Mouse (Mus musculus): ENCODE measurements around the gene Olfr1262.

Gene Olfr1262

DNA sequence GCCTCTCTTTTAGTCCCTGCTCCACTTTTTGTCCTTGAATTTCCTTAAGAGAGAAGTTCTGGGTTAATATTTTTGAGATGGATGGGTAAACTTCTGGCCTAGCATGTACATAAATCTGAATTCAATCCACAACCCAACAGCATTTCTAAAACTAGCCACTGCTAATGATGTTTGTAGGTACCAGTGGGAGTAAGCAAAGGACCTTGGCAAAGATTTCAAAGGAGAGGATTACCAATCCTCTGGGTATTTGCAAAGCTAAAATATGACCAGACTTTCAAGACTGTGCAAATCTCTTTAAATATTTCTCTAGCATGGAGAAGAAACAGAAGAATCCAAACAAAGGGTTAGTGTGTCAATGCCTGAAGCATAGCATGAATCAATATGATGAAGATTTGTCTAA lies at the start of gene Olfr1262:
TSS of gene Olfr1262 (plus strand) at position 301 of the 400 bp plus-strand sequence.
- DNase-seq (ENCODE audit: extremely low read depth, low read depth), result no peak

DNA sequence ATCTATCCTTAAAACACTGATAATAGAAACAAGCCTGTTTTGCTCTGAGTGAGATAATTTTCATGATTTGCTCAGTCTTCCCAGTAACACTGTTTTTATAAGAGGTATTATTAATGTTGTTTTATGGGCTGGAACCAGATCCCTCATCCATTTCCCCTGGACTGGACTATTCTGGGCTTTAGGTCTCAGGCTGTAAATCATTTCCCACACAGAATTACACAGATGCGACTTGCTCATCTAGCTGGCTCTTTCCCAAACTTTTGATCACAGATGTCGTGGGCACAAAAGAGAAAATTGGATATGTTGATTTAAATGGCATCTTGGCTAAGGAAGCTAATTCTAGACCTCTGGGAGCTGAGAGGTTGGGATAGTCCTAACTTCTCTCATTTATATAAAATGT lies 25.8 kb upstream of the Olfr1262 start, which contains the start of gene Olfr1260:
TSS of gene Olfr1260 (plus strand) at position 157 of the 400 bp plus-strand sequence.
- DNase-seq (ENCODE audit: extremely low read depth, low read depth), result no peak

DNA sequence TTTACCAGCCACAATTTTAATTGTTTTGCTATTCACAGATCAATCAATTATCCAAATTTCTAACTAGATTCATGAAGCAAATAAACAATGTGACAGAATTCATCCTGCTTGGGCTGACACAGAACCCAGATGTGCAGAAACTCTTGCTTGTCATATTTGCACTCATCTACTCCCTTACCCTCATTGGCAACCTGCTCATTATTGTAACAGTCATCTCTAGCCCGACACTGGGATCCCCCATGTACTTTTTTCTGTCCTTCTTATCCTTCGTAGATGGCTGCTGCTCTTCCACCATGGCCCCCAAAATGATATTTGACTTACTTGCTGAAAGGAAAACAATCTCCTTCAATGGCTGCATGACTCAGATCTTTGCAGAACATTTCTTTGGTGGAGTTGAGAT lies 22.2 kb upstream of the Olfr1262 start:
- DNase-seq (ENCODE audit: extremely low read depth, low read depth), result no peak

DNA sequence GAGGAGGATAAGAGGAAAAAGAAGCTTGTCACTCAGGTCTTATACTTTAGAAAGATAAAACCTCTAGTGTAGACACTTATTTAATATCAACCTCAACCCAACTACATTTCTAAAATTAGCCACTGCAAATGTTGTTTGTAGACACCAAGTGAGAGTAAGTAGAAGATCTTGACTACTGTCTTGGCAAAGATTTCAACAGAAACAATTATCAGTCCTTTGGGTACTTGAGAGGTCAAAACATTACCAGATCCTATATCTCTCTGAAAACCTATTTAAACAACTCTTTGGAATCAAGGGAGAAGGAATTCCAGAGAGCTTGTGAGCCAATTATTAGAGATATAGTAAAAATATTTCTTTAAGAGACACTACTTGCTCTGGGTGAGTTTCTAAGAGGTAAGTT lies 9.0 kb upstream of the Olfr1262 start, which contains the start of gene Olfr1261:
TSS of gene Olfr1261 (plus strand) at position 301 of the 400 bp plus-strand sequence.
- no peak for DNase-seq (ENCODE audit: extremely low read depth, low read depth)

DNA sequence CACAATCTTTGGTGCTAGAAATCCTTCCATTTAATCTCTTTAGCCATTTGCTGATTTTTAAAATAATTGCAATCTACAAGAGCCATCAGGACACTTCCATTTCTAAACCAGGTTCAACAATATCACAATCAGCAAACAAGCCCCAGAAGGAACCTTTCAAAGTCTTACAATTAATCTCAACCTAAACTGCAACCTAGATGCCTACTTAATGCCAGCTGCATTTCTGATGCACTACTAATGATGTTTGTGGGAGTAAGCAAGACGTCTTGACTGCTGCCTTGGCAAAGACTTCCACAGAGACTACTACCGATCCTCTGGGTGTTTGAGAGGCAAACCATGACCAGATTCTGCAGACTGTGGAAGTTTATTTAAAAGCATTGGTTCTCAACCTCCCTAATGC lies 11.9 kb downstream of the Olfr1262 start, which contains the start of gene Olfr1263:
TSS of gene Olfr1263 (plus strand) at position 301 of the 400 bp plus-strand sequence.
- no peak for DNase-seq (ENCODE audit: extremely low read depth, low read depth)

DNA sequence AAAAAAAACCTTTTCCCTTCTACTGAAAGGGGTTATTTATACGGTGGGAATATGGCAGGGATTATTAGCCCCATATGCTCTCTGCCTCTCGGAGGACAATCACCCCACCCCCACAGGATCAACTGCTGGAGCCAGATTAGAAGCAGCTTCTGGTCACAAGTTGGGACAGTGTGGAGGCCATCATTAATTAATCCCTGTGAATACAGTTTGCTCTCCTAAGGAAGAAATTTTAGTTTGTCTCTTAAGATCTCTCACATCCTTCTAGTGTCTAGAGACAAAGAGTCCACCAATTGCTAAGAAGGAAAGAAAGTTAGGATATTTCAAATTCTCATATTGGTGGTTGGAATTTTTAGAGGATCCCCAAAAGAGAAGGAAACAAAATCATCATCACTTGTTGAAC lies 25.5 kb downstream of the Olfr1262 start, which contains the start of gene Olfr1264:
TSS of gene Olfr1264 (minus strand) at position 101 of the 400 bp plus-strand sequence.
- DNase-seq (ENCODE audit: extremely low read depth, low read depth), result no peak

DNA sequence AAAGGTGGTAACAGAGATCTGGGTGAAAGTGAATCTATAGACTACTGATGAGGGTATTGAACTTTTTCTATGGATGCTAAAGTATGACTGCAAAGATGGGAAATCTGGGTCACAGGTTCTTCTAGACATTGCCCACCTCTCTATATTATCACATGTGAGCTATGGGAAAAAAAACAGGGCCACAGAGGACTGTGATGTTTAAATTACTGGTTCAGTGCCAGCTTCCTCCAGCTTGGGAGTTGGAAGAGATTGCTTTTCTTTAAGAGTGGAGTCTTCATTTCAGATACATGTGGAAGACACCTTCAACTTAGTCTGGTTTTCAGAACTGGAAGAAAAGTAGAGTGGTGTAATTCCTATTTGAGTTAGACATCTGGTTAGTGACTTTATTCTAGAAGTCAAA lies 35.1 kb downstream of the Olfr1262 start, which contains the start of gene Olfr1265:
TSS of gene Olfr1265 (plus strand) at position 301 of the 400 bp plus-strand sequence.
- DNase-seq (ENCODE audit: extremely low read depth, low read depth), result no peak
